Mouse (Mus musculus) kidney, adult 11 months (tissue): ENCODE measurements around the gene Pbxip1.

Experiments
- DNase-seq: peaks from one replicate; pipeline ENCODE4 v3.0.0; 2022

The Pbxip1 gene

DNA sequence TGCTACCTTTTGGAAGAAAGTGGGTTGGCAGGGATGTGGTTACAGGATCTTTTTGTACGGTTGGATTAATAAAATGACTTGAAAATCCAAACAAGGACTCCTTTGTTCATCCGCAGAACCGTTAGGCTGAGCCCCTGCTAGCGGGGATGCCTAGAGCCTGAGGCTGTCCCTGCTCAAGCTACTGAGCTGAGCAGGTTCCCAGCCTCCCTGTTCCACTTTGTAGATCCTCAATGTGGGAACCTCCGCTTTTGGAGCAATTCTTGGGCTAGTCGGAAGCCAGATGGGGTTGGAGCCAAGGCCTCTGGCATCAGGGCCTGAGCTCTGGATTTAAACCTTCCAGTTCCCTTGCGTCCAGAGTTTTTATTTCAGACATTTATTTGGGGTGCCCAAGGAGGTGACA lies 1.5 kb upstream of the Pbxip1 start:
- DNase-seq: no peak

- peak; percentile 33 for DNase-seq
Observed at GRCm38 (mm10) chr3:89437269-89437668, 763 bp downstream of the Pbxip1 start.

GRCm38 (mm10) chr3:89440691-89441090 lies 4.2 kb downstream of the Pbxip1 start:
- no peak for DNase-seq

DNA sequence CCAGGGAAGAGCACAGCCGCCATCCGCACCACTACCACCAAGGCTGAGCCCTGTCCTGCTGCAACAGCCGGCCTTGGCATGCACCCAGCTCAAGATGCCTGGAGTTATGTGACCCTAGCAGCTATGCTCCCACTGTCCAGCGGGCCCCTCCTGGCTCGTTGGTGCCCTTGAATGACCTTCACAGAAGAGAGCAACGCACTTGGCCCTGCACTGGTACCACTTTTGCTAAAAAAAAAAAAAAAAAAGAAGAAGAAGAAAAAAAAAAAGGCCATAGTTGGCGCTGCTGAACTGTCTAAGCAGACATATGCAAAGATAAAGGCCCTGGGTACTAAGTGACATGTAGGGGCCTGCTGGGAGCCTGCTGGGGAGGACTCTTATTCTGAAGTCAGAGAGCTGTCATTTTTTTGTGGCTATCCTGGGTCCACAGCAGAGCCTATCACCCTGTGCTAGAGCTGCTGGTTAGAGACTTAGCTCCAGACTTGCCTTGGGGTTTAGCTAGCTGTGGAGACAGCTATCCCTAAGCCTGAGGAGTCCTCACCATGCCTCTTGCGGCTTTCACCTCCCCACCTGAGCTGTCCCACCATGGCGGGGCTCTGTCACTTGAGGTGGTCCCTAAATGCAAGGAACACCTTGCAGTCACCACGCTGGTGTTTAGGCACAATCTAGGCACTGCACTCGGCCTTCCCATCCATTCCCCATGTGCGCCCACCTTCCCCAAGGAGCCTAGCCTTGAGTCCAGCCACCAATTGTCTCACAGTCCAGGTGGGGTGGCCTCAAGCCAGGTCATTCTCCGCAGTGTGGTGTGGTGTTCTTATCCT lies 12.4 kb downstream of the Pbxip1 start:
- DNase-seq: peak; percentile 63

GRCm38 (mm10) chr3:89449541-89449940 lies 13.0 kb downstream of the Pbxip1 start:
- peak; percentile 71 for DNase-seq

DNA sequence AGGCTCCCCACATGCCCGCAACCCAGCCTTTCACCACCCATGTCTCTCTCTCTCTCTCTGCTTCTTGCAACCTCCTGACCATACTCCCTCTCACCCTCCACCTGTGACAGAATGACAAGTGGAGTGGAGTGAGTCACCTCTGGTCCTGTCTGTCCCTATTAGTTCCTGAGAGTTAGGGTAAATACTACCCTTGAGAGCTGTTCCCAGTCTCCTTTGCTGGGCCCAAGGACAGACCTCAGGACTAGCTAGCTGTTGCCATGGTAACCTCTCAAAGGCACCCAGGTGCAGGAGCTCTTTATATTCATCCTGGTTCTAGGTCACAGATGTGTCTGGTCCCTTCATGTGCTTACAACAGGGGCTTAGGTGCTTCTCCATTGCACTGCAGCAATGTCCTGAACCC lies 15.4 kb downstream of the Pbxip1 start:
- DNase-seq: no peak

- no peak for DNase-seq
Observed at GRCm38 (mm10) chr3:89454401-89455177, 18.1 kb downstream of the Pbxip1 start, which contains the start of gene Pmvk. Pmvk (plus strand) TSS chr3:89454541.

- no peak for DNase-seq
Observed at GRCm38 (mm10) chr3:89455786-89456285, 19.3 kb downstream of the Pbxip1 start.

DNA sequence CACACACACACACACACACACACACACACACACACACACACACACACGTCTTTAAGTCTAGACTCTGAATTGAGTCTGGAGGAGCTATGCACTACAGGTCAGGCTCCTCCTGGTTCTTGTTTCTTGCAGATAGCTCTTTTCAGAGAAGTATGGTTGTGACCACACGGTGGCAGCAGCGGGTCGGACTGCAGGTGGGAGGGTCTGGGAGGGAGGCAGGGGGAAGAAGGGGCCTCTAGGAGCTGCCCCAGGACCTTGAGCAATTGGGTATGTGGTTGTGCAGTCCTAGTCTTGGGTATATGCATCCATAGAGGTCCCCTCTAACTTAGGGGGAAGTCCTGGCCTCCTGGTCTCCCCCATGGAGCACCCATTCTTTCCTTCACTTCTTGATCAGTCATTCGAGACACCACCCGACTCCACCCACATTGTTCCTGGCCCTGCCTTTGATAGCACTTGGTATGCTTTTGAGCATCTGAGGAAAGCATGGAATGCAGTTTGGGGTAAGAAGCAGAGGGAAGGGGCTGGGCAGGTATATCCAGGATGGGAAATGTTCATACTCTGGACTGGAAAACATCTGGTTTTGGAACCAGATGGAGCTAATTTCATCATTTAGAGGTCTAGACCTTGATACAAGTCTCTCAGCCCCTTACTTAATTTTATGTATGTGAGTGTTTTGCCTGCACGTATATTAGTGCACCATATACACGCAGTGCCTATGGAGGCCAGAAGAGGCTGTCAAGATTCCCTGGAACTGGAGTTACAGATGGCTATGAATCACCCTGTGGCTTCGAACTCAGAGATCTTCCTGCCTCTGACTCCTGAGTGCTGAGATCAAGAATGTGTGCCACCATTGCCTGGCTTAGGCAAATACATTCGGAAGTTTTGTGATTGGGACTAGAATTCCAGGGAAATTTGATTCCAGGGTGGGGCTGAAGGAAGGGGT lies 20.5 kb downstream of the Pbxip1 start:
- DNase-seq: peak; percentile 48

- no peak for DNase-seq
Observed at GRCm38 (mm10) chr3:89458372-89458964, 22.0 kb downstream of the Pbxip1 start.

GRCm38 (mm10) chr3:89458965-89459807 lies 22.7 kb downstream of the Pbxip1 start:
- peak; percentile 89 for DNase-seq

GRCm38 (mm10) chr3:89468268-89468667 lies 31.8 kb downstream of the Pbxip1 start:
- DNase-seq: no peak

DNA sequence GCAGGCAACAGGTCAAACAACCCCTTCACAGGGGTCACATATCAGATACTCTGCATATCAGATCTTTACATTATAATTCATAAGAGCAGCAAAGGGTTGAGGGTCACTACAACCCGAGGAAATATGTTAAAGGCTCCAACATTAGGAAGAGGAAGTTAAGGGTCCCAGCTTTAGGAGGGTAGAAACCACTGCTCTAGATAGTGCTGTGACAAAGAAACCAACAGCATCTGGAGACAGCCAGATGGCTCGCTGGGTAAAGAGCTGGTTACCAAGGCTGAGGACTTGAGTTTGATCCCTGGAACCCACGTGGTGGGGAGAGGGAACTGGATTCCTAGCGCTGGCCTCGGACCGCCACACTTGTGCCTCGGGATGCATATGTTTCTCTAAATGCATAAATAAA lies 35.8 kb downstream of the Pbxip1 start:
- no peak for DNase-seq

- DNase-seq: no peak
Observed at GRCm38 (mm10) chr3:89473838-89474237, 37.3 kb downstream of the Pbxip1 start.

GRCm38 (mm10) chr3:89479055-89479454 lies 42.5 kb downstream of the Pbxip1 start:
- no peak for DNase-seq

- DNase-seq: no peak
Observed at GRCm38 (mm10) chr3:89481488-89481887, 45.0 kb downstream of the Pbxip1 start.

- DNase-seq: no peak
Observed at GRCm38 (mm10) chr3:89482249-89482648, 45.7 kb downstream of the Pbxip1 start.

DNA sequence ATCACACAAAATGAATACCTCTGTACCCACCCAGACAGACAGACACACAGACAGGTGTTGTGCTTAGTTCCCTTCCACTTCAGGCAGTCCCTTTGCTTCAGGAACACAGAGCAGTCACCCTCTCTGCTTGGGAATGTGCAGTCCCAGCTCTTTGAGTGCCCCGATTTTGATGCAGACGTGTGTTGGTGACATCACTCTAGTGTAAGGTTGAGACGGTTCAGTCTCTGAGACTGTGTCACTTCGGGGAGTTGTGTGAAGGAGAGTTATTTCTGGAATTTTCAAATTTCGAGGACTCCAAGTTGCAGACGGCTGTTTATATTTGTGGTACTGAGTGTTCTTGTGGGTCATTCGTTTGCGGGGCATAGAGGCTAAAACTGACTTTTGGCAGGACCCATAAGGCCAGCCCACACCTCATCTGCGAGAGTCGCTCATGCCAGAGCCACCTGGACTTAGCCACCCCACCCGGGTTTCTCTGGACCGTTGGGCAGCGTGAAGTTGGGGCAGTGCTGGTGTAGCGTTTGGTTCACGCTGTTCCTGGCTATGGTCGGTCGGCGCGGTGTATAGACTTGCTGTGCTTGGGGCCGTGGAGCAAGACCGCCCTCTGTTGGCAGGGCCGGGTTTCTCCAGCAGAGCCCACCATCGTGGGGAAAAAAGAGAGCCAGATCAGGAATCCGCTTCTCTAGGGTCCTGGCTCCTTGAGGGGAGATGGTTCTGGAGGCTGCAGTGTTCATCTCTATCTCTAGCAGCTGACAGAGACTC lies 48.4 kb downstream of the Pbxip1 start:
- peak; percentile 62 for DNase-seq

GRCm38 (mm10) chr3:89486111-89486510 lies 49.6 kb downstream of the Pbxip1 start:
- DNase-seq: no peak

DNA sequence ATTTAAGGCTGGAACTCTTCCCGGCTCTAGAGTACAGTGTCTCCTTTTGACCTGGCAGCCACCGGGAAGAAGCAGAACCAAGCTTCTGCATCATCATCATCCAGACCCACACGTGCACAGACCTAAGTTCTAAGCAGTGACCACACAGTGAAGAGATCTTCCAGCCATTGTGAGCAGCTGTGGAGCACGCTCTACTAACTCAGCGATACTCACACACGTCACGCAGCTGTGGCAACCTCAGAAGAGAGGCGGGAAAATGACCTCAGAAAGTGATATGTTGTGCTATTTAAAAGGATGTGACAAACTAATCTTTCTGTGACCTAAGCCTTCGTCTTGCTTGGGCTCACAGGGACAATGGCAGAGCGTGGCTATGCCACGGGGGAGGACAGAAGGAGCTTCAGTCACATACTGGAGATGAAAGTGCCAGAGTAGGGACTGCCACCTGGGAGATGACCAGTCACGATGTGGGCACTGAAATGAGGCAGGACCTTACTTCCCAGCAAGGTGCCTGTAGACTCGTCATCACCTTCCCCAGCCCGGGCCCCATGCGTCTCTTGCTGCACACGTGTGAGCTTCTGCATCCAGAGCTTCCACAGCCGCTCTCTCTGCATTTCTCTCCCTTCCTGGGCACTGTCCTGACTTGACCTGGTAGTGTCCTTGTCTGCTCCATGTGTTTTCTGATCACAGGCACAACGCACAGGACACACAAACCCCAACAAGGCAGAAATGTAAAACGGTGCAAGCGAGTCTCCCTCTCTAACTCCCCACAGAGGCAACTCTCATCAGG lies 50.6 kb downstream of the Pbxip1 start:
- DNase-seq: no peak
